Mouse (Mus musculus): Measurements from ENCODE around the gene Vmn1r23. TPM values are rescaled to one million over a fixed set of nuclear protein-coding genes. Genes with fewer than 3 reads are reported as not detected.
"Not testable (repeated sequence)": the region's sequence is repeated elsewhere in the genome, so short reads cannot be mapped to it uniquely, and the experiment has no call there.

Gene Vmn1r23
- polyA plus RNA-seq (2012; ENCODE audit: insufficient read depth, insufficient read length, missing spikeins): not detected in 2 replicates

GRCm38 (mm10) chr6:57926738-57927137 is at the start of gene Vmn1r23:
Gene Vmn1r23, minus strand, starts transcription at chr6:57926838.
- no peak for TF ChIP-seq CTCF (IDR thresholded peaks at IDR 0.05; ENCODE audit: low read depth, low read length)
- TF ChIP-seq POLR2A (IDR thresholded peaks at IDR 0.05; ENCODE audit: borderline replicate concordance, low read depth, low read length): no peak

GRCm38 (mm10) chr6:57961403-57961802 is 34.8 kb upstream of the Vmn1r23 start, which contains the start of gene Vmn1r24:
Gene Vmn1r24, minus strand, starts transcription at chr6:57961503.
- not testable (repeated sequence) for H3K27ac ChIP-seq (ENCODE audit: insufficient read depth, low read depth, low read length); H3K4me3 ChIP-seq (ENCODE audit: insufficient read depth, low read length); H3K4me1 ChIP-seq (ENCODE audit: control insufficient read depth, insufficient read depth, low read length)

More at GRCm38 (mm10) chr6:57926738-57927137, at the start of gene Vmn1r23:
- H3K4me3 ChIP-seq (ENCODE audit: insufficient read depth, low read length): no peak within 1 kb of the TSS
- no peaks in the 10 kb centered on the region for H3K4me1 ChIP-seq (ENCODE audit: control insufficient read depth, insufficient read depth, low read length)
- no peak within 1 kb of the TSS for H3K27ac ChIP-seq (ENCODE audit: insufficient read depth, low read depth, low read length)

GRCm38 (mm10) chr6:57907928-57908327 is 18.7 kb downstream of the Vmn1r23 start, which contains the start of gene Vmn1r22:
Gene Vmn1r22, minus strand, starts transcription at chr6:57908028.
- no peaks in the 10 kb centered on the region for H3K4me1 ChIP-seq (ENCODE audit: control insufficient read depth, insufficient read depth, low read length)
- no peak within 1 kb of the TSS for H3K4me3 ChIP-seq (ENCODE audit: insufficient read depth, low read length)
- H3K27ac ChIP-seq (ENCODE audit: insufficient read depth, low read depth, low read length): no peak within 1 kb of the TSS
- no peak for TF ChIP-seq POLR2A (IDR thresholded peaks at IDR 0.05; ENCODE audit: borderline replicate concordance, low read depth, low read length)
- no peak for TF ChIP-seq CTCF (IDR thresholded peaks at IDR 0.05; ENCODE audit: low read depth, low read length)

Other genes starting within 250 kb of the Vmn1r23 start
- 3.6 and 3.9 TPM in 2 replicates for gene Pyurf, start 234.8 kb downstream of the Vmn1r23 start, polyA plus RNA-seq (2012; ENCODE audit: insufficient read depth, insufficient read length, missing spikeins)
- gene Lancl2, start 224.3 kb downstream of the Vmn1r23 start, polyA plus RNA-seq (2012; ENCODE audit: insufficient read depth, insufficient read length, missing spikeins): 13.8 and 15.8 TPM in 2 replicates
- 16.5 and 17.0 TPM in 2 replicates for gene Vopp1, start 101.7 kb downstream of the Vmn1r23 start, polyA plus RNA-seq (2012; ENCODE audit: insufficient read depth, insufficient read length, missing spikeins)
- not detected in 2 replicates for gene Vmn1r21, start 76.5 kb downstream of the Vmn1r23 start, polyA plus RNA-seq (2012; ENCODE audit: insufficient read depth, insufficient read length, missing spikeins)
- gene Vmn1r22, start 18.8 kb downstream of the Vmn1r23 start, polyA plus RNA-seq (2012; ENCODE audit: insufficient read depth, insufficient read length, missing spikeins): not detected in 2 replicates
- not detected in 2 replicates for gene Vmn1r24, start 34.7 kb upstream of the Vmn1r23 start, polyA plus RNA-seq (2012; ENCODE audit: insufficient read depth, insufficient read length, missing spikeins)
- not detected in 2 replicates for gene Vmn1r25, start 54.0 kb upstream of the Vmn1r23 start, polyA plus RNA-seq (2012; ENCODE audit: insufficient read depth, insufficient read length, missing spikeins)
- gene Vmn1r26, start 88.3 kb upstream of the Vmn1r23 start, polyA plus RNA-seq (2012; ENCODE audit: insufficient read depth, insufficient read length, missing spikeins): not detected in 2 replicates